Mouse (Mus musculus): ENCODE measurements at regions not wholly inside any gene's neighbourhood (a gene's known extent, or its start where the extent isn't known, plus 50 kb on each side); places are given as distances from the start of the nearest gene placed in this dataset.

DNA sequence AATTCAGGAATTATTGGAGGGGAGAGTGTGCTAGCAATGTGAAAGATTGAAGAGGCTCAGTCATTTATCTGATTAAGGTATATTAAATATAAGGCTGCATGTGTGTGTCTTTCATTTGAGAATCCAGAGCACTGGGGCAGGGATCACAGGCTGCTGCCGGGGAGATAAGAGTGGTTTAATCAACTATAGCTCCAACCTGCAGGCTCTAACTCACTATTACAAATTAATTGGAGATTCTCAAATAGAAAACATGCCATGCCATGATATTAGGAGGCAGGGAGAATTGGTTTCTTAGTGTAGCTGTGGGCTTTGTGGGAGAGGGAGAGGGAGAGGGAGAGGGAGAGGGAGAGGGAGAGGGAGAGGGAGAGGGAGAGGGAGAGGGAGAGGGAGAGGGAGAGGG, 165.9 kb upstream of the Gm5148 start:
- no peak overlapping the region for H3K4me3 ChIP-seq
- H3K27me3 ChIP-seq (ENCODE audit: control insufficient read depth, insufficient read depth, insufficient read length), result no peaks in the 10 kb centered on the region
- H3K4me2 ChIP-seq (ENCODE audit: low read depth), result no peak overlapping the region
- H3K36me3 ChIP-seq (ENCODE audit: control insufficient read depth, insufficient read depth), result no peaks in the 10 kb centered on the region
- no peaks in the 10 kb centered on the region for H3K79me2 ChIP-seq (ENCODE audit: control insufficient read depth, insufficient read depth)
- TF ChIP-seq TCF3 (IDR thresholded peaks at IDR 0.05; ENCODE audit: insufficient read length, low read depth), result no peak
- TF ChIP-seq MYOG (IDR thresholded peaks at IDR 0.05; ENCODE audit: control insufficient read depth in 1 of 3, insufficient read depth in 1 of 3, insufficient read length in 2 of 3, low read depth in 2 of 3), result no peak
- no peak for TF ChIP-seq E2F4 (IDR thresholded peaks at IDR 0.05; ENCODE audit: insufficient read depth)
- no peak for TF ChIP-seq CEBPB (IDR thresholded peaks at IDR 0.05; ENCODE audit: insufficient read depth, poor library complexity, severe bottlenecking)
- TF ChIP-seq REST (IDR thresholded peaks at IDR 0.05; ENCODE audit: insufficient read depth, insufficient read length), result no peak
- TF ChIP-seq USF1 (IDR thresholded peaks at IDR 0.05; ENCODE audit: low read depth), result no peak
- TF ChIP-seq TCF12 (IDR thresholded peaks at IDR 0.05; ENCODE audit: insufficient read depth, poor library complexity, severe bottlenecking), result no peak
- TF ChIP-seq MYOD1 (IDR thresholded peaks at IDR 0.05; ENCODE audit: control insufficient read depth in 1 of 3, insufficient read length in 2 of 3, low read depth in 2 of 3), result no peak
- no peak for TF ChIP-seq SRF (IDR thresholded peaks at IDR 0.05; ENCODE audit: control insufficient read depth, insufficient read length, low read depth)
- TF ChIP-seq POLR2AphosphoS2 (IDR thresholded peaks at IDR 0.05; ENCODE audit: insufficient read length, low read depth), result no peak
- TF ChIP-seq MAX (IDR thresholded peaks at IDR 0.05; ENCODE audit: low read depth), result no peak
- no peak for TF ChIP-seq POLR2A (IDR thresholded peaks at IDR 0.05; ENCODE audit: insufficient read length, low read depth)
- H3ac ChIP-seq (ENCODE audit: control insufficient read depth, insufficient read length), result no peak overlapping the region

DNA sequence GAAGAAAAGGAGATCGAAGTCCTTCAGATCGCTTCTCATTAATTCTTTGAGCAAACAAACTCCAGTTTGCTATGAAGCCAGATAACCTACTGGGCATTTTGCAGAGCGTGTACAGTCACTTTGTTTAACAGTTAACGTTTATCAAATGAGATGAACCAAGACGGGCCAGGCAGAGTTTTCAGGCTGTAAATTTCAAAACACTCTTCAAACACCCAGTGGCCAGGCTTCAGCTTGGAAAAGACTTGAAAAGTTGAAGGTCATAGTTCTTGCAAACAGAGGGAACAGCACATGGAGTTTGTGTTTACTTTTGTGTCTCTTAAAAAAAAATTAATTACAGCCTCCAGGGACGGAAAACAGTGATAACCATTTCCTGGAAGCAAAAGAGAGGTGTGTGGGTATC, 164.2 kb upstream of the Gm5148 start:
- Histone ChIP-seq H3K79me2 (ENCODE audit: control insufficient read depth, insufficient read depth) (no peaks in the 10 kb centered on the region), H3K36me3 (ENCODE audit: control insufficient read depth, insufficient read depth) (no peaks in the 10 kb centered on the region), H3K4me2 (ENCODE audit: low read depth) (no peak overlapping the region), H3K27me3 (ENCODE audit: control insufficient read depth, insufficient read depth, insufficient read length) (no peaks in the 10 kb centered on the region), H3K4me3 (no peak overlapping the region), H3ac (ENCODE audit: control insufficient read depth, insufficient read length) (no peak overlapping the region)
- TF ChIP-seq SRF (IDR thresholded peaks at IDR 0.05; ENCODE audit: control insufficient read depth, insufficient read length, low read depth), result no peak
- no peak for TF ChIP-seq TCF3 (IDR thresholded peaks at IDR 0.05; ENCODE audit: insufficient read length, low read depth)
- TF ChIP-seq MYOG (IDR thresholded peaks at IDR 0.05; ENCODE audit: control insufficient read depth in 1 of 3, insufficient read depth in 1 of 3, insufficient read length in 2 of 3, low read depth in 2 of 3), result no peak
- TF ChIP-seq POLR2A (IDR thresholded peaks at IDR 0.05; ENCODE audit: insufficient read length, low read depth), result no peak
- TF ChIP-seq CEBPB (IDR thresholded peaks at IDR 0.05; ENCODE audit: insufficient read depth, poor library complexity, severe bottlenecking), result no peak
- TF ChIP-seq E2F4 (IDR thresholded peaks at IDR 0.05; ENCODE audit: insufficient read depth), result no peak
- TF ChIP-seq USF1 (IDR thresholded peaks at IDR 0.05; ENCODE audit: low read depth), result no peak
- no peak for TF ChIP-seq REST (IDR thresholded peaks at IDR 0.05; ENCODE audit: insufficient read depth, insufficient read length)
- TF ChIP-seq POLR2AphosphoS2 (IDR thresholded peaks at IDR 0.05; ENCODE audit: insufficient read length, low read depth), result no peak
- TF ChIP-seq MYOD1 (IDR thresholded peaks at IDR 0.05; ENCODE audit: control insufficient read depth in 1 of 3, insufficient read length in 2 of 3, low read depth in 2 of 3), result no peak
- no peak for TF ChIP-seq TCF12 (IDR thresholded peaks at IDR 0.05; ENCODE audit: insufficient read depth, poor library complexity, severe bottlenecking)
- no peak for TF ChIP-seq MAX (IDR thresholded peaks at IDR 0.05; ENCODE audit: low read depth)

DNA sequence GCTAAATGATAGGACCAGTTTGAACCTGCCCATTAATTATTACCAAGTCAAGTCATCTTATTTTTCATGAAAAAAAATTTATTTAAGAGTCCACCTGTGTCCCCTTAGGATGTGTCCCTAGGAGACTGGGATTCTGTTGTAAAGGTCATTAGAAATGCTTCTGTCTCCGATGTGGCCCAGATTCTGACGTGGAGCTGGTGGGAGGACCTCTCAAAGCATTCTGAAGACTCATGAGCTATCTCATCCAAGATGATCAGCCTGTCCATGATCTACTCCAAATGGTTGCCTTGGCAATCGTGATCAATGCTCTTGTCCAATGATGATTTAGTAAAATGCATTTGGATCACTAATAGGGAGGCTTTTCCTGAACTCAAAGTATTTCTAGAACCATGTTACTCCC, 163.4 kb upstream of the Gm5148 start:
- H3K4me2 ChIP-seq (ENCODE audit: low read depth), result no peak overlapping the region
- no peaks in the 10 kb centered on the region for H3K27me3 ChIP-seq (ENCODE audit: control insufficient read depth, insufficient read depth, insufficient read length)
- H3K4me3 ChIP-seq, result no peak overlapping the region
- no peaks in the 10 kb centered on the region for H3K79me2 ChIP-seq (ENCODE audit: control insufficient read depth, insufficient read depth)
- no peak overlapping the region for H3ac ChIP-seq (ENCODE audit: control insufficient read depth, insufficient read length)
- no peak for TF ChIP-seq TCF3 (IDR thresholded peaks at IDR 0.05; ENCODE audit: insufficient read length, low read depth)
- TF ChIP-seq SRF (IDR thresholded peaks at IDR 0.05; ENCODE audit: control insufficient read depth, insufficient read length, low read depth), result no peak
- no peaks in the 10 kb centered on the region for H3K36me3 ChIP-seq (ENCODE audit: control insufficient read depth, insufficient read depth)

- no peak for TF ChIP-seq USF1 (IDR thresholded peaks at IDR 0.05; ENCODE audit: low read depth)
- TF ChIP-seq MAX (IDR thresholded peaks at IDR 0.05; ENCODE audit: low read depth), result no peak
- no peak for TF ChIP-seq POLR2A (IDR thresholded peaks at IDR 0.05; ENCODE audit: insufficient read length, low read depth)
- no peak for TF ChIP-seq POLR2AphosphoS2 (IDR thresholded peaks at IDR 0.05; ENCODE audit: insufficient read length, low read depth)
- no peak for TF ChIP-seq TCF12 (IDR thresholded peaks at IDR 0.05; ENCODE audit: insufficient read depth, poor library complexity, severe bottlenecking)
- Histone ChIP-seq H3K79me2 (ENCODE audit: control insufficient read depth, insufficient read depth) (no peaks in the 10 kb centered on the region), H3ac (ENCODE audit: control insufficient read depth, insufficient read length) (no peak overlapping the region), H3K36me3 (ENCODE audit: control insufficient read depth, insufficient read depth) (no peaks in the 10 kb centered on the region), H3K27me3 (ENCODE audit: control insufficient read depth, insufficient read depth, insufficient read length) (no peaks in the 10 kb centered on the region), H3K4me2 (ENCODE audit: low read depth) (no peak overlapping the region), H3K4me3 (no peak overlapping the region)
Measured at GRCm38 (mm10) chr3:37886705-37887454, 162.6 kb upstream of the Gm5148 start.

GRCm38 (mm10) chr3:37885776-37886175, 161.5 kb upstream of the Gm5148 start:
- no peak overlapping the region for H3K4me2 ChIP-seq (ENCODE audit: low read depth)
- H3K36me3 ChIP-seq (ENCODE audit: control insufficient read depth, insufficient read depth), result no peaks in the 10 kb centered on the region
- no peak overlapping the region for H3ac ChIP-seq (ENCODE audit: control insufficient read depth, insufficient read length)
- H3K79me2 ChIP-seq (ENCODE audit: control insufficient read depth, insufficient read depth), result no peaks in the 10 kb centered on the region
- TF ChIP-seq MAX (IDR thresholded peaks at IDR 0.05; ENCODE audit: low read depth) (no peak), MYOD1 (IDR thresholded peaks at IDR 0.05; ENCODE audit: control insufficient read depth in 1 of 3, insufficient read length in 2 of 3, low read depth in 2 of 3) (no peak), POLR2A (IDR thresholded peaks at IDR 0.05; ENCODE audit: insufficient read length, low read depth) (no peak), POLR2AphosphoS2 (IDR thresholded peaks at IDR 0.05; ENCODE audit: insufficient read length, low read depth) (no peak), CEBPB (IDR thresholded peaks at IDR 0.05; ENCODE audit: insufficient read depth, poor library complexity, severe bottlenecking) (no peak), E2F4 (IDR thresholded peaks at IDR 0.05; ENCODE audit: insufficient read depth) (no peak), REST (IDR thresholded peaks at IDR 0.05; ENCODE audit: insufficient read depth, insufficient read length) (no peak), TCF12 (IDR thresholded peaks at IDR 0.05; ENCODE audit: insufficient read depth, poor library complexity, severe bottlenecking) (no peak), TCF3 (IDR thresholded peaks at IDR 0.05; ENCODE audit: insufficient read length, low read depth) (no peak), SRF (IDR thresholded peaks at IDR 0.05; ENCODE audit: control insufficient read depth, insufficient read length, low read depth) (no peak), MYOG (IDR thresholded peaks at IDR 0.05; ENCODE audit: control insufficient read depth in 1 of 3, insufficient read depth in 1 of 3, insufficient read length in 2 of 3, low read depth in 2 of 3) (no peak), USF1 (IDR thresholded peaks at IDR 0.05; ENCODE audit: low read depth) (no peak)
- no peak overlapping the region for H3K4me3 ChIP-seq
- no peaks in the 10 kb centered on the region for H3K27me3 ChIP-seq (ENCODE audit: control insufficient read depth, insufficient read depth, insufficient read length)

Data from myocyte (in vitro differentiated cells).